Mouse (Mus musculus) CD4-positive, CD25-positive, alpha-beta regulatory T cell, adult 4 months (primary cell): Measurements from ENCODE around the gene Crhr1. TPM values are rescaled to one million over a fixed set of nuclear protein-coding genes. Genes with fewer than 3 reads are reported as not detected.
"Not testable (repeated sequence)": the region's sequence is repeated elsewhere in the genome, so short reads cannot be mapped to it uniquely, and the experiment has no call there.

Experiments
- ATAC-seq: one replicate; pipeline ENCODE4 v1.8.0; 2017
- polyA plus RNA-seq, 2 experiments: library from polyadenylated mRNA; unstranded; fragments of 100-300 nt; shearing (Covaris generic); gene quantifications; one replicate each; pipeline ENCODE4 v1.2.1; 2017

Crhr1 gene
- polyA plus RNA-seq, 2 experiments from 2014 or later = not detected

GRCm38 (mm10) chr11:104197861-104198260 is 65.2 kb downstream of the Crhr1 start:
- ATAC-seq = no peak

- ATAC-seq = no peak
These were observed 70.6 kb downstream of the Crhr1 start for GRCm38 (mm10) chr11:104203271-104203670.

DNA sequence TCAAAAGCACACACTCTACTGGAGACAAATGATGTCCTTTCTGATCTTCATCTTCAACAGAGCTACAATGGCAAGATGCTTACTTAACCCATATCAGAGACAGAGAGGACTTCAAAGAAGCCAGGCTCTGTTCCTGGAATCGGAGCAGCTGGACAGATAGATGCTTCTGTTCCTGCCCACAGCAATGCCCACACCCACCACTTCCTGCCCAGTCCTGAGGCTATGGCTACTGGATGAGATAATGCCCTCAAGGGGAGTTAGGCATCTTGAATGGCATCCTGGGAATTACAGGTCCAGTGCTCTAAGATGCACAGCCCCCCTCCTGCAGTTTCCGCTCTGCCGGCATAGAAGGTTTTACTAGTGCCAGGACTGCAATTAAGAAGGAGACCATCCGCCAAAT is 73.9 kb downstream of the Crhr1 start:
- ATAC-seq = no peak

DNA sequence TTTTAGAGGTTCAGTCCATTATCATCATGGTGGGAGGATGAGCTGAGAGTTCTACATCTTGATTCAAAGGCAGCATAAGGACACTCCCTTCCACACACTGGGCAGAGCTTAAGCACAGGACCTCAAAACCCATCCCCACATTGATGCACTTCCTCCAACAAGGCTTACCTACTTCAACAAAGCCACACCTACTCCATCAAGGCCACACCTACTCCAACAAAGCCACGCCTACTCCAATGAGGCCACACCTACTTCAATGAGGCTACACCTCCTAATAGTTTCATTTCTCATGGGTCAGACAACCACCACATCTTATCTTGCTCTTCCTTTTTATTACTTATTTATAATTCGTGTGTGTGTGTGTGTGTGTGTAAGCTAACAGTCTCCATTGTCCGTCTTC is 76.4 kb downstream of the Crhr1 start:
- no peak for ATAC-seq

- no peak for ATAC-seq
These were observed 78.6 kb downstream of the Crhr1 start for GRCm38 (mm10) chr11:104211251-104211650.

DNA sequence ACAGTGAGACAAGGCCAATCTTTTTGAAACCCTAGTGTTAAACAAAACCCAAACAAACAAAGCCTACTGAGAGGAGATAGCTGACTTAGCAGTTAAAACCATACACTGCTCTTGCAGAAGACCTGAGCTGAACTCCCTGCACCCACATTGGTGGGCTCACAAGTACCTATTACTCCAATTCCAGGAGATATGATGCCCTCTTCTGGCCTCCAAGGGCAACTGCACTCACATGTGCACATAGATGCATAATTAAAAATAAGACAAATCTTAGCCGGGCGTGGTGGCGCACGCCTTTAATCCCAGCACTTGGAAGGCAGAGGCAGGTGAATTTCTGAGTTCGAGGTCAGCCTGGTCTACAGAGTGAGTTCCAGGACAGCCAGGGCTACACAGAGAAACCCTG is 81.5 kb downstream of the Crhr1 start:
- not testable (repeated sequence) for ATAC-seq

- no peak for ATAC-seq
These were observed 85.4 kb downstream of the Crhr1 start for GRCm38 (mm10) chr11:104218075-104218474.

- no peak for ATAC-seq
These were observed 87.6 kb downstream of the Crhr1 start for GRCm38 (mm10) chr11:104220291-104220690.

- ATAC-seq = no peak
These were observed 89.1 kb downstream of the Crhr1 start for GRCm38 (mm10) chr11:104221751-104222150.

- ATAC-seq = no peak
These were observed 90.6 kb downstream of the Crhr1 start for GRCm38 (mm10) chr11:104223301-104223700.

Other genes starting within 250 kb of the Crhr1 start
- gene Nsf, start 178.8 kb upstream of the Crhr1 start, polyA plus RNA-seq = 10 to 100 TPM; 69.0 to 94.8 TPM
- 10 to 100 TPM; 10.8 to 18.2 TPM for gene Arf2, start 166.1 kb upstream of the Crhr1 start, polyA plus RNA-seq
- gene Sppl2c, start 53.5 kb downstream of the Crhr1 start, polyA plus RNA-seq = not detected
- under 1 TPM; 0.11 to 0.34 TPM for gene Mapt, start 98.5 kb downstream of the Crhr1 start, polyA plus RNA-seq